Mouse (Mus musculus) ES-Bruce4 (cell line): Measurements from ENCODE around the gene H2al1n. TPM values are rescaled to one million over a fixed set of nuclear protein-coding genes. Genes with fewer than 3 reads are reported as not detected.
"Not testable (repeated sequence)": the region's sequence is repeated elsewhere in the genome, so short reads cannot be mapped to it uniquely, and the experiment has no call there.

Source experiments
- H3K27ac ChIP-seq: 2 replicates; pipeline ENCODE4 v1.5.1; 2012; ENCODE audit warnings: low read length, inconsistent platforms; ENCODE audit not compliant: insufficient read depth
- H3K27me3 ChIP-seq: 2 replicates; pipeline ENCODE4 v1.6.1; 2012; ENCODE audit warnings: mild to moderate bottlenecking, low read length, inconsistent platforms; ENCODE audit not compliant: control insufficient read depth, poor library complexity, insufficient read depth, severe bottlenecking
- H3K36me3 ChIP-seq: 2 replicates; pipeline ENCODE4 v1.6.1; 2012; ENCODE audit warnings: inconsistent platforms, mild to moderate bottlenecking, low read length, moderate library complexity; ENCODE audit not compliant: control insufficient read depth, poor library complexity, insufficient read depth, severe bottlenecking
- H3K4me1 ChIP-seq: one replicate; pipeline ENCODE4 v1.8.1; 2011; ENCODE audit warnings: low read length; ENCODE audit not compliant: control insufficient read depth, insufficient read depth
- H3K4me3 ChIP-seq: 2 replicates; pipeline ENCODE4 v1.5.1; 2011; ENCODE audit warnings: low read depth, mild to moderate bottlenecking, low read length
- H3K9ac ChIP-seq: 2 replicates; pipeline ENCODE4 v1.6.1; 2012; ENCODE audit warnings: low read depth, mild to moderate bottlenecking, inconsistent platforms; ENCODE audit not compliant: poor library complexity, severe bottlenecking
- H3K9me3 ChIP-seq: replicated peaks from 2 replicates; pipeline ENCODE4 v1.6.1; 2012; ENCODE audit warnings: mild to moderate bottlenecking, low read length, inconsistent platforms; ENCODE audit not compliant: control insufficient read depth, poor library complexity, insufficient read depth, severe bottlenecking
- CTCF ChIP-seq: IDR thresholded peaks from one replicate; pipeline ENCODE4 v1.8.1; 2011; ENCODE audit warnings: low read depth, low read length
- EP300 ChIP-seq: IDR thresholded peaks from 2 replicates; pipeline ENCODE4 v1.6.1; 2011; ENCODE audit warnings: low read depth, low read length; ENCODE audit not compliant: insufficient read depth
- POLR2A ChIP-seq: IDR thresholded peaks from one replicate; pipeline ENCODE4 v1.8.1; 2011; ENCODE audit warnings: low read length; ENCODE audit not compliant: insufficient read depth
- polyA plus RNA-seq: library from polyadenylated mRNA; stranded (reverse); fragments of >200 nt; gene quantifications from 2 replicates; pipeline ENCODE4 v1.2.4, GENCODE M21; 2011; ENCODE audit warnings: low read depth; ENCODE audit not compliant: missing spikeins, insufficient read depth, insufficient read length

The H2al1n gene
- not detected in 2 replicates for polyA plus RNA-seq

GRCm38 (mm10) chrX:14210848-14211247 is at the start of gene H2al1n:
H2al1n (plus strand) TSS chrX:14211148.
- not testable (repeated sequence) for H3K27me3 ChIP-seq, H3K4me1 ChIP-seq, H3K4me3 ChIP-seq, H3K9ac ChIP-seq, H3K36me3 ChIP-seq, H3K27ac ChIP-seq, H3K9me3 ChIP-seq

- H3K4me3 ChIP-seq, result no peak overlapping the region
- TF ChIP-seq EP300, result no peak
- TF ChIP-seq POLR2A, result no peak
- TF ChIP-seq CTCF, result no peak
Observed at GRCm38 (mm10) chrX:14199284-14199683, 11.7 kb upstream of the H2al1n start.

GRCm38 (mm10) chrX:14206112-14206875 is 4.7 kb upstream of the H2al1n start:
- no peak overlapping the region for H3K9ac ChIP-seq
- no peaks in the 10 kb centered on the region for H3K9me3 ChIP-seq
- H3K4me1 ChIP-seq, result no peaks in the 10 kb centered on the region
- TF ChIP-seq POLR2A, result no peak
- TF ChIP-seq CTCF, result no peak
- TF ChIP-seq EP300, result no peak
- no peaks in the 10 kb centered on the region for H3K36me3 ChIP-seq
- no peak overlapping the region for H3K4me3 ChIP-seq
- no peaks in the 10 kb centered on the region for H3K27me3 ChIP-seq
- H3K27ac ChIP-seq, result no peak overlapping the region

More at GRCm38 (mm10) chrX:14199284-14199683, 11.7 kb upstream of the H2al1n start:
- no peak overlapping the region for H3K9ac ChIP-seq
- no peaks in the 10 kb centered on the region for H3K27me3 ChIP-seq
- H3K36me3 ChIP-seq, result no peaks in the 10 kb centered on the region
- H3K9me3 ChIP-seq, result no peaks in the 10 kb centered on the region
- H3K27ac ChIP-seq, result no peak overlapping the region
- no peaks in the 10 kb centered on the region for H3K4me1 ChIP-seq

- H3K27me3 ChIP-seq, result no peaks in the 10 kb centered on the region
- no peaks in the 10 kb centered on the region for H3K9me3 ChIP-seq
- no peak overlapping the region for H3K4me3 ChIP-seq
- TF ChIP-seq POLR2A, result no peak
- no peak for TF ChIP-seq EP300
- no peak for TF ChIP-seq CTCF
- no peak overlapping the region for H3K27ac ChIP-seq
- H3K36me3 ChIP-seq, result no peaks in the 10 kb centered on the region
- H3K4me1 ChIP-seq, result no peaks in the 10 kb centered on the region
- no peak overlapping the region for H3K9ac ChIP-seq
Observed at GRCm38 (mm10) chrX:14229218-14229617, 18.3 kb downstream of the H2al1n start.

- TF ChIP-seq CTCF (no peak), EP300 (no peak), POLR2A (no peak)
Observed at GRCm38 (mm10) chrX:14259597-14260239, 48.8 kb downstream of the H2al1n start.

More at GRCm38 (mm10) chrX:14259597-14260239, 48.8 kb downstream of the H2al1n start:
- Histone ChIP-seq H3K4me3 (no peak overlapping the region), H3K9ac (no peak overlapping the region), H3K9me3 (no peaks in the 10 kb centered on the region), H3K36me3 (no peaks in the 10 kb centered on the region), H3K27ac (no peak overlapping the region), H3K4me1 (no peaks in the 10 kb centered on the region), H3K27me3 (no peaks in the 10 kb centered on the region)
